In the genomic region with DNA sequence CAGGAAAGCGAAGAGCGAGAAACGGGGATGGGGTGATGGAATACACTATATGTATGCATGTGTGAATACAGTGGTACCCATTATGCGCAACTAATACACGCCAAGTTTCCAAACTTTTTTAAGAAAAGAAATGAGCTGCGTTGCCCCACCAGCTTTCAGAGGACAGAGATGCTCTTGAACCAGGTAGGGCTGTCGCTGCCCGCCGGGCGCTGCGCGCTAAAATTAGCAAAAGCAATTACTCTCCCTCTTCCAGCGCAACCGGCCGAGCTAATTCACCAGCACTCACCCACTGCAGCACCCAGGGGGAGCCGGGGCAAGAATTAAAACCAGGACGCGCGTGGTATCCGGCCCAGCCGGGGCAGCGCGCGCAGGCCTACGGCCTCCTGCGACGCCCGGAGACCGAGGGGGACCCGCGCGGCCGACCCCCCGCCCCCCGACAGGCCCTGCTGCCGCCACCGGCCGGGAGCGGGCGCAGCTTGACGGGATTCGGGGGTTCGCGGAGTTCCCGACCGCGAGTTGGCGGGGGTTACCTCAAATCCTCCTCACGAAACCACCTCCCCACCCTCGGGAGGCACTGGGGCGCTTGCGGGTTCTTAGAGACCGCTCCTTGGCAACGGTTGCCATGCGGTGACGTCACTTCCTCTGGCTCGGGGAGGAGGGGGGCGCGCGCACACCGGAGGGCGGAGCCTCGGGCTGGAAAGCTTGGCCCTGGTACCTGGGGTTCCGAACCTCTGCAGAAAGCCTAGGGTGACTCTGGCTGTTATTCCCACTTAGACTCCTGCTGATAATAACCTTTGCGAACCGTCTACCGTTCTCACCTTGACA, we compare ENCODE assay signal across 1 mouse cellular context.
A peak's percentile ranks its signal among the peaks of the same experiment; 100 is the strongest.
TF ChIP-seq lines count a peak whose summit lies in the region.

TSS of gene Ift81 (minus strand) at position 611 of the 825 bp plus-strand sequence.

TF ChIP-seq in CH12.LX, 34 proteins besides CTCF, POLR2A, EP300 and RAD21 (continued from another document):
- TF ChIP-seq MEF2A (IDR thresholded peaks at IDR 0.05; ENCODE audit: borderline replicate concordance, low read depth, low read length) (no peak; the same call in 1 of the 2 replicates), MXI1 (IDR thresholded peaks at IDR 0.05; ENCODE audit: low read depth, low read length) (peak; percentile 96), JUN (IDR thresholded peaks at IDR 0.05; ENCODE audit: insufficient read depth, low read depth, low read length) (peak; percentile 43), RCOR1 (conservative IDR thresholded peaks at IDR 0.05; ENCODE audit: low read depth, low read length) (no peak), HCFC1 (IDR thresholded peaks at IDR 0.05; ENCODE audit: low read depth, low read length) (peak; percentile 39), MAZ (IDR thresholded peaks at IDR 0.05; ENCODE audit: low read depth, low read length) (peak; percentile 95; the same call in 1 of the 2 replicates), PAX5 (IDR thresholded peaks at IDR 0.05; ENCODE audit: low read length) (no peak), TBP (conservative IDR thresholded peaks at IDR 0.05; ENCODE audit: low read depth, low read length) (no peak), USF2 (conservative IDR thresholded peaks at IDR 0.05; ENCODE audit: low read depth, low read length) (no peak), GABPA (IDR thresholded peaks at IDR 0.05; ENCODE audit: insufficient replicate concordance, low read depth, low read length) (no peak), UBTF (IDR thresholded peaks at IDR 0.05; ENCODE audit: low read depth, low read length) (peak; percentile 56; the same call in 1 of the 2 replicates), BHLHE40 (IDR thresholded peaks at IDR 0.05; ENCODE audit: low read depth, low read length) (no peak), NELFE (IDR thresholded peaks at IDR 0.05; ENCODE audit: low read depth, low read length) (peak; percentile 43; the same call in 1 of the 2 replicates), TCF12 (IDR thresholded peaks at IDR 0.05; ENCODE audit: low read depth, low read length) (0 out of 2 replicates have a peak, but pooled peaks have one; percentile 21), IRF4 (IDR thresholded peaks at IDR 0.05; ENCODE audit: low read depth, low read length) (no peak), USF1 (IDR thresholded peaks at IDR 0.05; ENCODE audit: low read depth, low read length) (no peak)
